Comparison of ENCODE assay signal across 15 mouse cellular contexts in the genomic region with DNA sequence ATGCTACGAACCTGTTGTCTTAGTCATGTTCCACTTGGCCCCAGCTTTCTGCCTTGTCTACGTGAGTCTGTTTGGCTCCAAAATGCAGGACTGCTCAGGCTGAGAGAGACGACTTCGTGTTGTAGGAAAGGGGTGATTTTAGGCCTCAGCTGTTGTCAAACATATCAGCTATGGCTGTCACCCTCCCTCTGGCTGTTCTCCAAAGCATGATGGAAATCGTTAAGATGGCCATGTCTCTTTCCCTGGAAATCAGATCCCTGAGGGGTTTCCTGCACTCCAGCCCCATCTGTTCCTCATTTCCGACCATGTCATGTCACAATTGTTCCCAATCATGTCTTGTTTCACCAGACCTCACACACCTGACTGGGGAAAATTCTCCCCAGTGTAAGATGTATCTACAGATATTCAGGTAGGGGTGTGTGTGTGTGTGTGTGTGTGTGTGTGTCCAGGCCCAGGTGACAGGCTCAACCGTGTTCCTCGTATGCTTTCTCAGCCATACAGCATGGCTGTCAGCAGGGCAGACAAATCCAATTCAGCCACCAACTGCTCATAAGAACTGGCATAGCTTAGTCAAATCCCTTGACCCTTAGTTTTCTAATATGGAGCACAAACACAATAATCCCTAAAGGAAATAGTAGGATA.
DNase-seq lines count a peak whose midpoint lies in the region; ATAC-seq lines count a peak whose summit lies in the region.
"Had no signal": no experiment of that assay in that cellular context is flagged by ENCODE, and none has a peak within 500 bp of the region (broad histone marks: within the 10 kb centered on the region; RNA-seq: fewer than 3 reads in every experiment).

No protein-coding gene starts in this region.

- H3K36me3 ChIP-seq in midbrain, embryonic 14.5 days (ENCODE audit: control insufficient read depth, insufficient read depth, low read length), result no peaks in the 10 kb centered on the region
- H3K36me3 ChIP-seq in midbrain, embryonic 10.5 days, result no peaks in the 10 kb centered on the region
- H3K36me3 ChIP-seq in embryonic facial prominence, embryonic 13.5 days, result no peaks in the 10 kb centered on the region
- no peaks in the 10 kb centered on the region for H3K36me3 ChIP-seq in hindbrain, embryonic 16.5 days (ENCODE audit: control insufficient read depth, insufficient read depth, low read length)
- H3K36me3 ChIP-seq: forebrain, embryonic 10.5 days; limb, embryonic 15.5 days had no signal

- H3K4me2 ChIP-seq in midbrain, embryonic 14.5 days (ENCODE audit: low read length), result no peak overlapping the region
- H3K4me2 ChIP-seq in embryonic facial prominence, embryonic 13.5 days, result no peak overlapping the region
- no peak overlapping the region for H3K4me2 ChIP-seq in hindbrain, embryonic 16.5 days (ENCODE audit: low read length)
- H3K4me2 ChIP-seq: limb, embryonic 15.5 days had no signal

- WGBS in midbrain, embryonic 14.5 days, result 42% methylated on average over 8 of the region's 8 CpGs
- 67% methylated on average over 8 of the region's 8 CpGs for WGBS in midbrain, embryonic 10.5 days
- WGBS in embryonic facial prominence, embryonic 13.5 days, result 24% methylated on average over 8 of the region's 8 CpGs
- 37% methylated on average over 8 of the region's 8 CpGs for WGBS in hindbrain, embryonic 16.5 days

- H3K9me3 ChIP-seq in midbrain, embryonic 14.5 days (ENCODE audit: control insufficient read depth, low read length), result no peaks in the 10 kb centered on the region
- no peaks in the 10 kb centered on the region for H3K9me3 ChIP-seq in midbrain, embryonic 10.5 days (replicated peaks)
- no peaks in the 10 kb centered on the region for H3K9me3 ChIP-seq in embryonic facial prominence, embryonic 13.5 days
- H3K9me3 ChIP-seq in hindbrain, embryonic 16.5 days (ENCODE audit: control insufficient read depth, low read length), result no peaks in the 10 kb centered on the region
- H3K9me3 ChIP-seq: forebrain, embryonic 10.5 days; limb, embryonic 15.5 days had no signal

- H3K4me1 ChIP-seq in midbrain, embryonic 14.5 days (ENCODE audit: control insufficient read depth, insufficient read depth, low read length), result 0 out of 2 replicates have a peak, but pooled peaks cover 4% of the 10 kb centered on the region
- no peaks in the 10 kb centered on the region for H3K4me1 ChIP-seq in midbrain, embryonic 10.5 days
- peaks cover 9% of the 10 kb centered on the region; the same call in 1 of the 2 replicates for H3K4me1 ChIP-seq in embryonic facial prominence, embryonic 13.5 days
- no peaks in the 10 kb centered on the region for H3K4me1 ChIP-seq in hindbrain, embryonic 16.5 days (ENCODE audit: control insufficient read depth, insufficient read depth, low read depth, low read length)
- H3K4me1 ChIP-seq: limb, embryonic 15.5 days had no signal

- no peaks in the 10 kb centered on the region for H3K27me3 ChIP-seq in midbrain, embryonic 14.5 days (ENCODE audit: control insufficient read depth, insufficient read depth, low read length)
- H3K27me3 ChIP-seq in midbrain, embryonic 10.5 days (ENCODE audit: low read depth, poor library complexity, severe bottlenecking), result no peaks in the 10 kb centered on the region
- H3K27me3 ChIP-seq in embryonic facial prominence, embryonic 13.5 days, result no peaks in the 10 kb centered on the region
- no peaks in the 10 kb centered on the region for H3K27me3 ChIP-seq in hindbrain, embryonic 16.5 days (replicated peaks; ENCODE audit: control insufficient read depth, insufficient read depth, low read length)
- H3K27me3 ChIP-seq: limb, embryonic 15.5 days had no signal

- no peak for ATAC-seq in midbrain, embryonic 14.5 days (ENCODE audit: low FRiP score, low TSS enrichment)
- no peak for ATAC-seq in embryonic facial prominence, embryonic 13.5 days (ENCODE audit: insufficient number of reproducible peaks, insufficient read depth, low FRiP score, low TSS enrichment, low read depth)
- ATAC-seq in hindbrain, embryonic 16.5 days, result peak; percentile 60
- ATAC-seq: CD4-positive, CD25-positive, alpha-beta regulatory T cell, adult 4 months had no signal

- DNase-seq in midbrain, embryonic 14.5 days, result peak; percentile 64
- no peak for DNase-seq in midbrain, embryonic 10.5 days (ENCODE audit: low spot score)
- DNase-seq in retina, postnatal 7 days (ENCODE audit: low read depth, low spot score), result peak; percentile 17
- no peak for DNase-seq in adrenal gland, postnatal 10 days
- DNase-seq in lung, postnatal 36 days, result no peak
- DNase-seq: gastrocnemius, adult 2 months; heart, adult 18-20 months; heart, postnatal 14 days; kidney, adult 18-20 months; lung, adult 18-20 months had no signal

- no peak overlapping the region for H3K4me3 ChIP-seq in midbrain, embryonic 14.5 days (replicated peaks; ENCODE audit: low read depth, low read length)
- H3K4me3 ChIP-seq in midbrain, embryonic 10.5 days, result no peak overlapping the region
- no peak overlapping the region for H3K4me3 ChIP-seq in embryonic facial prominence, embryonic 13.5 days
- no peak overlapping the region for H3K4me3 ChIP-seq in hindbrain, embryonic 16.5 days (ENCODE audit: low read length)
- H3K4me3 ChIP-seq: forebrain, embryonic 10.5 days; gastrocnemius, adult 2 months; limb, embryonic 15.5 days had no signal

- 0 out of 2 replicates have a peak overlapping the region, but pooled peaks have one; percentile 8 for H3K27ac ChIP-seq in midbrain, embryonic 14.5 days (replicated peaks; ENCODE audit: low read depth, low read length)
- H3K27ac ChIP-seq in midbrain, embryonic 10.5 days (replicated peaks), result no peak overlapping the region
- H3K27ac ChIP-seq in embryonic facial prominence, embryonic 13.5 days, result 0 out of 2 replicates have a peak overlapping the region, but pooled peaks have one; percentile 18
- no peak overlapping the region for H3K27ac ChIP-seq in hindbrain, embryonic 16.5 days (ENCODE audit: low read depth, low read length)
- H3K27ac ChIP-seq: forebrain, embryonic 10.5 days; gastrocnemius, adult 2 months; limb, embryonic 15.5 days had no signal

- no peak overlapping the region for H3K9ac ChIP-seq in midbrain, embryonic 14.5 days (replicated peaks; ENCODE audit: low read length)
- no peak overlapping the region for H3K9ac ChIP-seq in embryonic facial prominence, embryonic 13.5 days
- H3K9ac ChIP-seq in hindbrain, embryonic 16.5 days (ENCODE audit: low read depth, low read length), result no peak overlapping the region
- H3K9ac ChIP-seq: limb, embryonic 15.5 days had no signal

Comparison
In these comparisons a context has a peak if more than half of its experiments do, and no peak if none do; other contexts are left out.
1. DNase-seq: peak in midbrain, embryonic 14.5 days (single experiment) and retina, postnatal 7 days (single experiment); none in midbrain, embryonic 10.5 days (single experiment), adrenal gland, postnatal 10 days (single experiment) and lung, postnatal 36 days (single experiment).
2. H3K27ac ChIP-seq: peak in midbrain, embryonic 14.5 days (single experiment) and embryonic facial prominence, embryonic 13.5 days (single experiment); none in midbrain, embryonic 10.5 days (single experiment) and hindbrain, embryonic 16.5 days (single experiment).